Mouse (Mus musculus) mature B cell (primary cell): ENCODE data around the gene Prim2.
"Not testable (repeated sequence)": the region's sequence is repeated elsewhere in the genome, so short reads cannot be mapped to it uniquely, and the experiment has no call there.

Experiments
- in situ Hi-C: fragments of 300-500 bp; cut with MboI; formaldehyde crosslinking; loops from 2 replicates; pipeline ENCODE4 v1.14.3; 2019

Prim2 gene

GRCm38 (mm10) chr1:33650875-33651274, 18.7 kb downstream of the Prim2 start:
- in situ Hi-C loops = no loop called here

- in situ Hi-C loops = no loop called here
Measured at GRCm38 (mm10) chr1:33649534-33650108, 20.0 kb downstream of the Prim2 start.

- in situ Hi-C loops = no loop called here
Measured at GRCm38 (mm10) chr1:33649021-33649420, 20.6 kb downstream of the Prim2 start.

GRCm38 (mm10) chr1:33647661-33648060, 21.9 kb downstream of the Prim2 start:
- in situ Hi-C loops = no loop called here

GRCm38 (mm10) chr1:33647173-33647572, 22.4 kb downstream of the Prim2 start:
- in situ Hi-C loops = no loop called here

- in situ Hi-C loops = no loop called here
Measured at GRCm38 (mm10) chr1:33645689-33646088, 23.9 kb downstream of the Prim2 start.

GRCm38 (mm10) chr1:33641139-33641538, 28.5 kb downstream of the Prim2 start:
- in situ Hi-C loops = no loop called here

- in situ Hi-C loops = no loop called here
Measured at GRCm38 (mm10) chr1:33640089-33640488, 29.5 kb downstream of the Prim2 start.

GRCm38 (mm10) chr1:33639234-33639633, 30.4 kb downstream of the Prim2 start:
- in situ Hi-C loops = no loop called here

- in situ Hi-C loops = no loop called here
Measured at GRCm38 (mm10) chr1:33637827-33638226, 31.8 kb downstream of the Prim2 start.

GRCm38 (mm10) chr1:33636421-33637195, 33.0 kb downstream of the Prim2 start:
- in situ Hi-C loops = no loop called here

- in situ Hi-C loops = not testable (repeated sequence)
Measured at GRCm38 (mm10) chr1:33631002-33631618, 38.5 kb downstream of the Prim2 start.

GRCm38 (mm10) chr1:33627803-33628202, 41.8 kb downstream of the Prim2 start:
- in situ Hi-C loops = no loop called here

- in situ Hi-C loops = no loop called here
Measured at GRCm38 (mm10) chr1:33627070-33627469, 42.5 kb downstream of the Prim2 start.

GRCm38 (mm10) chr1:33624900-33625299, 44.7 kb downstream of the Prim2 start:
- in situ Hi-C loops = no loop called here

GRCm38 (mm10) chr1:33624441-33624840, 45.2 kb downstream of the Prim2 start:
- in situ Hi-C loops = no loop called here

GRCm38 (mm10) chr1:33621791-33622190, 47.8 kb downstream of the Prim2 start:
- in situ Hi-C loops = no loop called here

- in situ Hi-C loops = no loop called here
Measured at GRCm38 (mm10) chr1:33620091-33620788, 49.4 kb downstream of the Prim2 start.

GRCm38 (mm10) chr1:33616642-33617041, 53.0 kb downstream of the Prim2 start:
- in situ Hi-C loops = not testable (repeated sequence)

- in situ Hi-C loops = no loop called here
Measured at GRCm38 (mm10) chr1:33612100-33612499, 57.5 kb downstream of the Prim2 start.

- in situ Hi-C loops = no loop called here
Measured at GRCm38 (mm10) chr1:33610026-33610721, 59.4 kb downstream of the Prim2 start.

GRCm38 (mm10) chr1:33608133-33608532, 61.5 kb downstream of the Prim2 start:
- in situ Hi-C loops = no loop called here
